Mouse (Mus musculus): ENCODE results near the gene 4933415A04Rik. TPM values are rescaled to one million over a fixed set of nuclear protein-coding genes. Genes with fewer than 3 reads are reported as not detected.

Gene 4933415A04Rik
- total and polyA plus RNA-seq, 3 experiments = not detected

- Histone ChIP-seq H3K9me3 (replicated peaks) (no peaks in the 10 kb centered on the region), H3K4me1 (ENCODE audit: insufficient read depth, low read depth, low read length) (no peaks in the 10 kb centered on the region), H3K36me3 (replicated peaks) (no peaks in the 10 kb centered on the region), H3K27me3 (ENCODE audit: insufficient read depth, low read length) (no peaks in the 10 kb centered on the region), H3K4me3 (ENCODE audit: low read depth, low read length) (no peak overlapping the region)
- no peak for DNase-seq (ENCODE audit: low spot score)
- ATAC-seq (ENCODE audit: extremely low read depth, insufficient number of reproducible peaks, low FRiP score, poor library complexity, severe bottlenecking) = no peak
- TF ChIP-seq CTCF (IDR thresholded peaks at IDR 0.05; ENCODE audit: low read depth, low read length) (no peak), POLR2AphosphoS5 (IDR thresholded peaks at IDR 0.05; ENCODE audit: insufficient replicate concordance, low read depth, low read length) (no peak), TAL1 (conservative IDR thresholded peaks at IDR 0.05; ENCODE audit: low read depth, low read length) (no peak), GATA1 (IDR thresholded peaks at IDR 0.05; ENCODE audit: borderline replicate concordance, low read length) (no peak), GATA2 (IDR thresholded peaks at IDR 0.05; ENCODE audit: borderline replicate concordance, low read depth, low read length) (no peak)
Observed at GRCm38 (mm10) chr11:43585211-43586005, 1.4 kb upstream of the 4933415A04Rik start.

DNA sequence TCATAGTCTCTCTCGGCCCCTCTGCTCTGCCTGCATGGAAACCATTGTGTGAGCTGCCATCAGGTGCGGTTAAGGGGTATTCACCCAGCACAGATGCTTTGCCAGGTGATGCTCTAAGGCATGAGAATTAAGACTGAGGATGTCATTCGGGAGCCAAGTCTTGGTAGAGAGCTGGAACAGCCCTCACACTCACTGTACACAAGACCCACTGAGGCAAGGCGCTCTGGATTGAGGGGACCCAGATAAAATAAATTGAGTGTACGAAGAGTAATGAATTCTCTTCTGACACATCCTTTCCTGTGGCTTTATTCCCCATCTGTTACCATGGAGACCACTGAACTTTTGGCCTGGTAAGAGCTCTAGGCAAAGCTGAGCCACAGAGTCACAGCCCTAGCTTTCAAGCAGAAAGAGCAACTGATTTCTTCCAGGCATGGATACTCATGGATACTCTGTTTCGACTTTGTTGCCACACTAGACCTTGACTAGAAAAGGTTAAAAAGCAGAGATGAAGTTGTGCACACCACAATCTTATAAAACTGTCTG, 2.8 kb downstream of the 4933415A04Rik start:
- no peaks in the 10 kb centered on the region for H3K9me3 ChIP-seq (replicated peaks)
- no peak for DNase-seq (ENCODE audit: low spot score)
- no peak for ATAC-seq (ENCODE audit: extremely low read depth, insufficient number of reproducible peaks, low FRiP score, poor library complexity, severe bottlenecking)
- no peaks in the 10 kb centered on the region for H3K36me3 ChIP-seq (replicated peaks)
- H3K4me3 ChIP-seq (ENCODE audit: low read depth, low read length) = no peak overlapping the region
- H3K27me3 ChIP-seq (ENCODE audit: insufficient read depth, low read length) = no peaks in the 10 kb centered on the region
- TF ChIP-seq GATA1 (IDR thresholded peaks at IDR 0.05; ENCODE audit: borderline replicate concordance, low read length) (no peak), POLR2AphosphoS5 (IDR thresholded peaks at IDR 0.05; ENCODE audit: insufficient replicate concordance, low read depth, low read length) (no peak)
- H3K4me1 ChIP-seq (ENCODE audit: insufficient read depth, low read depth, low read length) = peaks cover 4% of the 10 kb centered on the region; the same call in 1 of the 2 replicates

DNA sequence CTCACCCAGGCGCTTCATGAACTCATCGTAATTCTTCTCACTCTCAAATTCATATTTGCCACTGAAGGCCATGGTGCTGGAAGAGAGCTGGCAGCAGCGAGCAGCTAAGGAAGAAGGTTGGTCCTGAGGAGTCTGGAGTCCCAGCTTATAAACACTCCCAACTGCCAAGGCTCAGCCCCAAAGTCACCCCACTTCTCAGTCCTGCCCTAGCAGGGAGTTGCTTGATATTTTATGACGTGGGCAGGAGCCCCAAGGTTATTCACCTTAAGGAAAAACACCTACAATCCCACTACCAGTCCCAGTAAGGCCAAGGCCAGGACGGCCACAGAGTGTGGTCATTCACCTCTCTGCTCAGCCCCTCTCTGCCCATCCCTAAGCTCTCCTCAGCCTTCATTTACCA, 14.6 kb downstream of the 4933415A04Rik start, which contains the start of gene Fabp6:
Gene Fabp6, minus strand, starts transcription at position 101 of the 400 bp plus-strand sequence.
- no peak for TF ChIP-seq GATA2 (IDR thresholded peaks at IDR 0.05; ENCODE audit: borderline replicate concordance, low read depth, low read length)
- no peaks in the 10 kb centered on the region for H3K9me3 ChIP-seq (replicated peaks)
- H3K27me3 ChIP-seq (ENCODE audit: insufficient read depth, low read length) = no peaks in the 10 kb centered on the region
- H3K4me1 ChIP-seq (ENCODE audit: insufficient read depth, low read depth, low read length) = no peaks in the 10 kb centered on the region
- ATAC-seq (ENCODE audit: extremely low read depth, insufficient number of reproducible peaks, low FRiP score, poor library complexity, severe bottlenecking) (no peak), DNase-seq (ENCODE audit: low spot score) (no peak)
- no peaks in the 10 kb centered on the region for H3K36me3 ChIP-seq (replicated peaks)
- H3K4me3 ChIP-seq (ENCODE audit: low read depth, low read length) = no peak within 1 kb of the TSS

DNA sequence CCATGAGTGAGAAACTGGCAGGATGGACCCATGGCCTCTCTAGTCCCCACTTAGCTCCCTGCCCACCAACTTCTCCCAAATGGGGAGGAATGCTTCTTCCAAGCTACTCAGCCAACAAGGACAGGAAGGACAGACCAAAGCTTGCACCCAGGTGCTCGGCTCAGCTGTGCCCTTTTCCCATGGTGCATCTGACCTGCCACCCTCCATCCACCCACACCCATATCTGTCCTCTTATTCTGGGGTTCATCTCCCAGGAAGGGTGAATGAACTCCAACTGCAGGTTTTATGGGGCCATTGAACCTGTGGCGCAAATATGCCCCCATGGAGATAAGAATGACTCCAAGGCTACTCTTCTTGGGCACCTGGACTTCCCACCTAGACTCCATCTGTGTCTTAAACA, 17.4 kb downstream of the 4933415A04Rik start:
- H3K4me3 ChIP-seq (ENCODE audit: low read depth, low read length) = no peak overlapping the region
- DNase-seq (ENCODE audit: low spot score) (no peak), ATAC-seq (ENCODE audit: extremely low read depth, insufficient number of reproducible peaks, low FRiP score, poor library complexity, severe bottlenecking) (no peak)
- TF ChIP-seq POLR2AphosphoS5 (IDR thresholded peaks at IDR 0.05; ENCODE audit: insufficient replicate concordance, low read depth, low read length) (no peak), GATA1 (IDR thresholded peaks at IDR 0.05; ENCODE audit: borderline replicate concordance, low read length) (no peak), CTCF (IDR thresholded peaks at IDR 0.05; ENCODE audit: low read depth, low read length) (no peak), TAL1 (conservative IDR thresholded peaks at IDR 0.05; ENCODE audit: low read depth, low read length) (no peak), GATA2 (IDR thresholded peaks at IDR 0.05; ENCODE audit: borderline replicate concordance, low read depth, low read length) (no peak)
- H3K27me3 ChIP-seq (ENCODE audit: insufficient read depth, low read length) = no peaks in the 10 kb centered on the region
- H3K9me3 ChIP-seq (replicated peaks) = no peaks in the 10 kb centered on the region
- no peaks in the 10 kb centered on the region for H3K36me3 ChIP-seq (replicated peaks)
- no peaks in the 10 kb centered on the region for H3K4me1 ChIP-seq (ENCODE audit: insufficient read depth, low read depth, low read length)

DNA sequence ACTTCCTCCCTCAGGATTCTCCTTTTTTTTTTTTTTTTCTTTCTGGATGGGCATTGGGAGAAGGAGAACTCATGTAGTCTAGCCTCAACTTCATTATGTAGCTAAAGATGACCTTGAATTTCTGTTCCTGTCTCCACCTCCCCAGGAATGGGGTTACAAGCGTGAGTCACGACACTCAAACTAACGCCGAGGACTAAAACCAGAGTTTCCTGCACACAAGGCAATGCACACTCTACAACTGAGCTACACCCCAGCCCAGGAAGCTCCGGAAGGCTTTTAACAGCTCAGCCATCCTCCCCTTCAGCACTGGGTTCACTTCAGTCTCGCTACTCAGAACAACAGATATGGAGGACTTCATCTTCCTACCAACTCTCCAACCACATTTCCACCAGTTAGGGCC, 18.1 kb downstream of the 4933415A04Rik start:
- Histone ChIP-seq H3K9me3 (replicated peaks) (no peaks in the 10 kb centered on the region), H3K4me3 (ENCODE audit: low read depth, low read length) (no peak overlapping the region), H3K36me3 (replicated peaks) (no peaks in the 10 kb centered on the region), H3K27me3 (ENCODE audit: insufficient read depth, low read length) (no peaks in the 10 kb centered on the region), H3K4me1 (ENCODE audit: insufficient read depth, low read depth, low read length) (no peaks in the 10 kb centered on the region)
- no peak for DNase-seq (ENCODE audit: low spot score)
- no peak for ATAC-seq (ENCODE audit: extremely low read depth, insufficient number of reproducible peaks, low FRiP score, poor library complexity, severe bottlenecking)
- TF ChIP-seq CTCF (IDR thresholded peaks at IDR 0.05; ENCODE audit: low read depth, low read length) = no peak
- TF ChIP-seq POLR2AphosphoS5 (IDR thresholded peaks at IDR 0.05; ENCODE audit: insufficient replicate concordance, low read depth, low read length) = no peak
- no peak for TF ChIP-seq TAL1 (conservative IDR thresholded peaks at IDR 0.05; ENCODE audit: low read depth, low read length)
- TF ChIP-seq GATA2 (IDR thresholded peaks at IDR 0.05; ENCODE audit: borderline replicate concordance, low read depth, low read length) = no peak
- TF ChIP-seq GATA1 (IDR thresholded peaks at IDR 0.05; ENCODE audit: borderline replicate concordance, low read length) = no peak

- no peaks in the 10 kb centered on the region for H3K36me3 ChIP-seq (replicated peaks)
- ATAC-seq (ENCODE audit: extremely low read depth, insufficient number of reproducible peaks, low FRiP score, poor library complexity, severe bottlenecking) = no peak
- no peak overlapping the region for H3K4me3 ChIP-seq (ENCODE audit: low read depth, low read length)
- no peak for TF ChIP-seq TAL1 (conservative IDR thresholded peaks at IDR 0.05; ENCODE audit: low read depth, low read length)
- TF ChIP-seq GATA2 (IDR thresholded peaks at IDR 0.05; ENCODE audit: borderline replicate concordance, low read depth, low read length) = no peak
- no peak for TF ChIP-seq CTCF (IDR thresholded peaks at IDR 0.05; ENCODE audit: low read depth, low read length)
- no peak for DNase-seq (ENCODE audit: low spot score)
- no peaks in the 10 kb centered on the region for H3K9me3 ChIP-seq (replicated peaks)
- H3K27me3 ChIP-seq (ENCODE audit: insufficient read depth, low read length) = no peaks in the 10 kb centered on the region
- H3K4me1 ChIP-seq (ENCODE audit: insufficient read depth, low read depth, low read length) = no peaks in the 10 kb centered on the region
Observed at GRCm38 (mm10) chr11:43605859-43606258, 19.0 kb downstream of the 4933415A04Rik start.
